Mouse (Mus musculus) CD4-positive, CD25-positive, alpha-beta regulatory T cell, adult 4 months (primary cell): ENCODE measurements around the gene Asna1. TPM values are rescaled to one million over a fixed set of nuclear protein-coding genes. Genes with fewer than 3 reads are reported as not detected.

ENCODE experiments used
- ATAC-seq: one replicate; pipeline ENCODE4 v1.8.0; 2017
- polyA plus RNA-seq, 2 experiments: library from polyadenylated mRNA; unstranded; fragments of 100-300 nt; shearing (Covaris generic); gene quantifications; one replicate each; pipeline ENCODE4 v1.2.1; 2017

Gene Asna1
- polyA plus RNA-seq, result 10 to 100 TPM; 53.8 to 73.8 TPM

- ATAC-seq, result peak; percentile 95
These were observed at the start of gene Asna1 for GRCm38 (mm10) chr8:85025098-85025932. Gene Asna1, minus strand, starts transcription at chr8:85025281.

- ATAC-seq, result no peak
These were observed 49.5 kb upstream of the Asna1 start for GRCm38 (mm10) chr8:85074617-85075016.

DNA sequence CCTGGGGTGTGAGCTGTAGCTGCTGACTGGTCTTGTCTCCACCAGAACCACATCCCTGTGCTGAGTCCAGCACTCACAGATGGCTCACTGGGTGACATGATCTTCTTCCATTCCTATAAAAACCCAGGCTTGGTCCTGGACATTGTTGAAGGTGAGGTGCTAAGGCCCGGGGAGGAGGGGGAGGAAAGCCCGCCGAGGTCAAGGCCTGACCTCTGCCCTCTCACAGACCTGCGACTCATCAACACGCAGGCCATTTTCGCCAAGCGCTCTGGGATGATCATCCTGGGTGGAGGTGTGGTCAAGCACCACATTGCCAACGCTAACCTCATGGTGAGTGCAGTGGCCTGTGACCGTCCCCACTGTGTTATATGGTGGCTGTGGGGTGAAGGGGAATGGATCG, 49.1 kb upstream of the Asna1 start:
- no peak for ATAC-seq

DNA sequence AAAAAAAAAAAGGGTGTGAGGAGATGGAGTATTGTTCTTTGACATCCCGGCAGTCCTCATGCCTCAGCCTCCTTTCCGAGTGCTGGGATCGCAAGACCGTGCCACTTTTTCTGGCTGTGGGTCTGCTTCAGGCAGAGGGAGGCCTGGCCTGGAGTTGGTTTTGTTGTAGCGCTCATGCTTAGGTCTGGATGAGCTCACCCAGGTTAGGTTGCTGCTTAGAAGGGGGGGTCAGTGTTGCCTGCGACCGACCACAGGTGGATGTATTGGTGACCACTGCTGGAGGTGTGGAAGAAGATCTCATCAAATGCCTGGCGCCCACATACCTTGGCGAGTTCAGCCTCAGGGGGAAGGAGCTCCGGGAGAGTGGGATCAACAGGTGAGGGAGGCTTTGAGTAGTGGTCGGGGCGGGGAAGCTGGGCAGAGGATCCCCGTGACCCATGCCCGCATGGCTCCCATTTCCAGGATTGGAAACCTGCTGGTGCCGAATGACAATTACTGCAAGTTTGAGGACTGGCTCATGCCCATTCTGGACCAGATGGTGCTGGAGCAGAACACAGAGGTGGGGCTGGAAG, 48.0 kb upstream of the Asna1 start:
- ATAC-seq, result no peak

- ATAC-seq, result no peak
These were observed 47.4 kb upstream of the Asna1 start for GRCm38 (mm10) chr8:85072364-85072929.

DNA sequence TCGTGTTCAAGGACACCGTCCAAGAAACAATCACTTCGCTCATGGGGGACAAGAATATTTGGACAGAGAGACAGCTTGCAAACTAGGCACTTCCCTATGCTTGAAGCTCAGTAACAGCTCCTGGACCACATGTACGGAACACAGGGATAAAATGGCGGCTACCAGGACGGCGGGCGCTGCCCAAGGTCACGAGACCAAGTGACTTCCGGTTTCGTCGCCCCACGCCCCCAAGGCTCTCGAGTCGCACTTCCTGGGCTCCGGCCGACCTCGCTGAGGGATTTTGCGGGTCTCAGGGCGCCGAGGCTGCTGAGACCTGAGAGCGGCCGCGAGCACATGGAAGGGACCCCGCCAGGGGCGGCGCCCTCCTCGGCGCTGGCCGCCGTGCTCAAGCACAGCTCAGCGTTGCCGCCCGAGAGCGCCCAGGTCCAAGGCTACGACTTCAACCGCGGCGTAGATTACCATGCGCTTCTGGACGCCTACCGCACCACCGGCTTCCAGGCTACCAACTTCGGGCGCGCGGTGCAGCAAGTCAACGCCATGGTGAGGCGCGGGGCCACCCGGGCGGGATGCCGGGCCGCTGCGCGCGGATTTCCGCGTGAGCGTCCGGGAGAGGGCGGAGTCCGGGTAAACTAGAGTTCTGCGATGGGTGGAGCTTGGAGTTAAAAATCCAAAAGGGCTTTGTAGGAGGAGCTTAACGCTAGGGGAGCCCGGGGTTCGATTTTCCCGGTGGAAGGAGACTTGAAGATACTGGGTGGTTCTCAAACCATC, 46.6 kb upstream of the Asna1 start, which contains the start of gene Dhps:
Dhps (plus strand) TSS at position 244 of the 768 bp plus-strand sequence.
- peak; percentile 91 for ATAC-seq

DNA sequence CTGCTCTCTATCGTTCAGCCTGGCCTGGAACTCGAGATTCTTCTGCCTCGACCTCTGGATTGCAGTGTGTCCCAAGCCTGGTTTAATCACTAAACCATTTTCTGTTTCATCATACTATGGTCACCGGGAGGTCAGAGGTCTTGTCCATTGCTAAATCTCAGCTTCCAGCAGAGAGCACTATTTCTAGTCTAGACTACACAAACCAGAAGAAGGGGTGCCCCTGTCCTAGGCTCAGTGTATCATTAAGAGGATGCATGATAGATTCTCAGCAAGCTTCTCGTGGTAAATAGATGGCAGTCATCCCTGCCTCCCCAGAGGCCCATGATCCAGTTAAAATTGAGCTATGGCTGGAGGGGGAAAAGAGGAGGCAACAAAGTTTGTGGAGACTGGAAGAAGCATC, 46.0 kb upstream of the Asna1 start:
- no peak for ATAC-seq

DNA sequence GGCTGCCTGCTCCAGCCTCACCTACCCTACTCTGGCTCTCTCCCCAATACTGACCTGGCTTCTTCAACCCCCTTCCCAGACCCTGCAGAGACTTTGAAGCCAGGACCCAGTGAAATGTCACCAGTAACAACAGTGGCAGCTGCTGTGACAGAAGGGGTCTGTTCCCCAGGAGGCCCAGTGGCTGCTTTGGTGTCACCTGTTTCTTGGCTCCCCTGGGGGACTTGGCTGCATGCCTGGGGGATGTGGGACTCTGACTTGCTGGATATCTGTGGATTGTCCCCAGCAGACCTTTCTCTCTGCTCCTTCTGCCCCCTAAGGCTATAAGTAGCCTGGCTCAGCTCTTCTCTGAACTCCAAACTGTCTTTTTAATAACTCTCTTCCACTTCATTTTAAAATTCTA, 42.9 kb upstream of the Asna1 start, which contains the start of gene Gm5741:
Gm5741 (minus strand) TSS at position 1 of the 400 bp plus-strand sequence.
- no peak for ATAC-seq

DNA sequence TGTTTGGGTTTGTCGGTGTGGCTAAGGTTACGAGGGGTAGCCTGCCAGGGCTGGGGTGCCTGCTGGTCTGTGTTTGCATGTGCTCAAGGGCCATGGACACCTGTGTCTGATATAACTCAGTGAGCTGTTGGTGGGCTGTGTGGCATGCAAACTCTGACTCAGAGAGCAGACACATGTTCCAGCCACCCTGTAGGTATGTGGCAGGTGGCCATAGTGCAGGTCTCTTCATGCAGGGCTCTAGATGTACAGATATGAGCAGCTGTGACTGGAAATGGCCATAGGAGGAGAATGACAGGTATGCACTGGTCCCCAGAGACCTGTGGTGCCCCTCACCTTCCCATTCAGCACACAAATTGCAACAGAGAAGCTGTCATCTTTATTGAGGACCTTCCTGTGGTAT, 42.1 kb upstream of the Asna1 start:
- ATAC-seq, result no peak

- no peak for ATAC-seq
These were observed 40.1 kb upstream of the Asna1 start for GRCm38 (mm10) chr8:85065213-85065612.

GRCm38 (mm10) chr8:85062603-85063002, 37.5 kb upstream of the Asna1 start:
- no peak for ATAC-seq

DNA sequence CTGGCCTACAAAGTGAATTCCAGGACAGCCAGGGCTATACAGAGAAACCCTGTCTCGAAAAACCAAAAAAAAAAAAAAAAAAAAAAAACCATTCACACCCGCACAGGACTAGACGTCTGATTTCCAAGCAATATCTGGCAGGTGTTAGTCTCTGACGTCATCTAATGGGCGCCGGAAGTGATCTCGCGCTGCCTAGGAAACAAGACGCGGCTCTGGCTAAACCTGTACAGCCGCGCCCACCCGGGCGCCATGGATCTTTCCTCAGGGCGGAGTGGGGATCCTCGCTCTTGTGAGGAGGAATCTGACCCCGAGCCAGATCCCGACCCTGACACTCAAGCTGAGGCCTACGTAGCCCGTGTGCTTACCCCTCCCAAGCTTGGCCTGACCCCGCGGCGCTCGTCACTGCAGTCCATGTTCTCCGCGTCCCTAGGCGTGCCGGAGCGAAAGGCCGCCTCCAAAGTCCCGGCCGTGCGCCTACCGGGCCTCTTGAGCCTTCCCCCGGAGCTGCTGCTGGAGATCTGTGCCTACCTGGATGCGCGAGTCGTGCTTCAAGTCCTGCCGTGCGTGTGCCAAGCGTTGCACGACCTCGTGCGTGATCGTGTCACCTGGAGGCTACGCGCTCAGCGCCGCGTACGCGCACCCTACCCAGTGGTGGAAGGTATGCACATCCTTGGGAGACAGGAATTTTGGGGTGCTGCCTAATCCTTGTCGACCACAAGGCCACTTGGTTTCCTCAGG, 35.0 kb upstream of the Asna1 start, which contains the start of gene Fbxw9:
Fbxw9 (plus strand) TSS at position 177 of the 738 bp plus-strand sequence.
- ATAC-seq, result peak; percentile 99

DNA sequence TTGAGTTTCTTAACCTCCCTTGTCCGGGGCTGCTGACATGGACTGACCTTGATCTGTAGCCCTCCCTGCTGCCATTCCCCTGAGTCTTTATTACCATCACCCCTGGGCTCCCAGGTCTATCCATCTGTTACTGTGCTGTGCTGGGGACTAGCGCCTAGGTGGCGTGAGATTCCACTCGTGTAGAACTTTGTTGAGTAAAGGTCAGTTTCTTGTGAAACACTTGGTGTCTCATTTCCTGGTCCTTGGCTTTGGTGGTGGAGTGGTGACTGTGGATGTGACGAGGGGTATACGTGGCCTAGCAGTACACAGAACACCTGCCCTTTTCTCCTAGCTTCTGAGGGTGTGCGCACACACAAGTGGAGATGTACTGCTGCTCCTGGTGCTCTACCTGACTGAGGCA, 32.3 kb upstream of the Asna1 start:
- no peak for ATAC-seq

DNA sequence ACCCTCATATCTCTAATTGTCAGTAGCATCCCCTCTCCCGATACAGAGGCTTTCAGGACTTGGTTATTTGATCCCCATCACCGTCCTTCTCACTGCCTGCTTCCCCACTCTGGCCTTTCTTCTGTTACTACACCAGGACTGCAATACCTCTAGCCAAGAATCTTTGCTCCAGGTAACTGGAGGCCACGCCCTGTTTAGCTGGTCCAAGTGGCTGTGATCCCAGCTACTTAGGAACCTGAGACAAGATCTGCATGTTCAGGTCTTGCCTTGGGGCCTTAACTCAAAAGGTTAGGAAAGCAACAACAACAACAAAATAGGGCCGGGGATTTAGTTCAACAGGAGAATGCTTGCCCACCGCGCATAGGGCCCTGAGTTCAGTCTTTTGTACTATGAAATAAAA, 18.5 kb upstream of the Asna1 start:
- ATAC-seq, result no peak

DNA sequence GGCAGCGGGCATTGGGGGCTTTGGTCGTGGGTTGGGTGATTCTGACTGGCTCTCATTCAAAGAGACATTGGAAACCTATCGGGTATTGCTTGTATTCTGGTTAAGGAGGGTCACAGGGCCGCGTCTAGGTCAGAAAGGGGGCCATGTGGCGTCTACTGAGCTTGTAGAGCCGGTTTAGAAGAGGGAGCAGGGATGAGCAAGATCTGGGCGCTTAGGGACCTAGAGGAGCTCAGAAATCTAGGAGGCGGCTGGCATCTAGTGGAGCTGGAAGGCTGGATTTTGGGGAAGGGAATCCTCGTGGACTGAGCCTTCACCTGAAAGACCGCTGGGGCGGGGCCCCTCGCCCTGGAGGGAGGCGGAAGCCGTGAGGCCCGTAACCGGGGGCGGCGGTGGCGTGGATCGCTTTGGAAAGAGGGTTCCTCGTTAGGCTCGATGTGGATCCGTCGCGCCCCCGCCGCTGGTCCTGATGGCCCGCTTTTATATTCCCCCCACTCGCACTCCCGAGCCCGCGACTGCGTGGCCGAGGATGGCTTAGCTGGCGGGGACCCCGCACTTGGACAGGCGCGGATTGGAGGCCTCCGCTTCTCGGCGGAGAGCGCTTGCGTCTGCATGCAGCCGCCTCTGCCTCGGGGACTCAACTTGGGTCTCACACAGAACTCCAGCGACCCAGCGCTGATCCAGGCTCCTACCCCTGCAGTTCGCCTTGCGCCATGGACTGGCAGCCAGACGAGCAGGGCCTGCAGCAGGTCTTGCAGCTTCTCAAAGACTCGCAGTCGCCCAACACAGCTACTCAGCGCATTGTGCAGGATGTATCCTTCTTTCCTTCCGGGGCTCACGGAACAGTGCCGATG, 12.8 kb upstream of the Asna1 start:
- peak; percentile 31 for ATAC-seq

DNA sequence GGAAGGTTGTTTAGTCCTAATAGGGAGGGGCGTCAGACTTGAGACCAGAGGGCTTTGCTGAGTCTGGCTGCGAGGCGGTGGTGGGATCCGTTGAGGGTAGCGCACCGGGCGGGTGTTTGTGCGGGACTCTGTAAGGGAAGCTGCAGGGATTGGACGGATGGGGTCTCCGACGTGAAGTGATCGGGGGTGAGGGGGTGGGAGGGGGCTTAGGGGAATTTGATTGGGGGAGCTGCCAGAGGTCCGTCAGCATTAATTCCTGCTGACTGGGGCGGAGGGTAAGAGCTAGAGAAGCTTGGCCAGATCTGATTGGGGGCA, 12.2 kb upstream of the Asna1 start:
- ATAC-seq, result no peak

DNA sequence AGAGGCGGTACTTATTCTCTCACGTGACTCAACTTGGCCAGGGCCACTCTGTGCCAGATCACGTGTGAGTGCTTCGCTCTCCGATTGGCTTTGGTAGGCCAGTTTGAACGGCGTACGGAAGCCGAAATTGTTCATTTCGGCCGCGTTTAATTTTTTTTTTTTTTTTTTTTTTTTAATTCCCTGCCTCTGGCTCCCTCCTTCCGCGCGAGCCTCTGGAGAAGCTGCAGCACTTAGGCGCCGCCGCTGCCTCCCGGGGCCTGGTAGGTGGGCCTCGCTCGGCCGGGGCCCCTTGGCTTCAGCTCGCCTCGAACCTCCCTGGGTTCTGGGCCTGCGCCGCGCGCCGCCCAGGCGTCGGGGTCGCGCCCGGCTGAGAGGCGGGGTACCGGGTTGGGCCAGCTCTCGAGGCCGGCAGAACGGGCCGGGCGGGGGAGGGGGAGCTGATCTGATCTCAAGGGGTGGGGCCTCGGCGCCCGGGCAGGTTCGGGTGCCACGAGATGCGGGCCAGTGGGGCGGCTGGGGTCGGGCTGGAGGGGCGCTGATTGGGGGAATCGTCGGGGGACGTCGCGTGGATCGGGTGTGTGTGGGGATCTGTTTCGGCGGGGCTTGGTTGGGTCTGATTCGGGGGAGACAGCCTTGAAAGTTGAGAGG, 11.8 kb upstream of the Asna1 start, which contains the start of gene Tnpo2:
Tnpo2 (plus strand) TSS at position 198 of the 648 bp plus-strand sequence.
- peak; percentile 91 for ATAC-seq

GRCm38 (mm10) chr8:85036381-85036717, 11.3 kb upstream of the Asna1 start:
- peak; percentile 20 for ATAC-seq

DNA sequence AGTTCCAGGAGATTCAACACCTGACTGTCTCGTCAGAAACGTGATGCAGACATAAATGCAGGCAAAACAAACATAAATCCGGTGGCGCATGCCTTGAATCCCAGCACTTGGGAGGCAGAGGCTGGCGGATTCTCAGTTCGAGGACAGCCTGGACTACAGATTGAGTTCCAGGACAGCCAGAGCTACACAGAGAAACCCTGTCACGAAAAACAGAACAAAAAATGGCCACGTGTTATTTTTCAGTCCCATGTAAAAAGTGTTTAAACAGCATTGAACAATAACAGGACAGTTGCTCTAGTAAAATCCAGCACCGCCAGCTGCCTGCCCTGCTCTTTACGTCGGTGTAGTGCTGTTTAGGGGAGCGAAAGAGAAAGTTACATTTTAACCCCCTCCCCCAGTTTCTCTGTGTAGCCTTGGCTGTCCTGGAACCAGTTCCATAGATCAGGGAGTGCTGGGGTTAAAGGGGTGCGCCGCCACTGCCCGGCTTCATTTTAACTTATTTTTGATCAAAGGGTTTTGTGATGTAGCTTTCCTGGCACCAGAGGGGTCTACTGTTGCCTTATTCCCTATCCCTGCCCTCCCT, 10.7 kb upstream of the Asna1 start:
- ATAC-seq, result no peak

DNA sequence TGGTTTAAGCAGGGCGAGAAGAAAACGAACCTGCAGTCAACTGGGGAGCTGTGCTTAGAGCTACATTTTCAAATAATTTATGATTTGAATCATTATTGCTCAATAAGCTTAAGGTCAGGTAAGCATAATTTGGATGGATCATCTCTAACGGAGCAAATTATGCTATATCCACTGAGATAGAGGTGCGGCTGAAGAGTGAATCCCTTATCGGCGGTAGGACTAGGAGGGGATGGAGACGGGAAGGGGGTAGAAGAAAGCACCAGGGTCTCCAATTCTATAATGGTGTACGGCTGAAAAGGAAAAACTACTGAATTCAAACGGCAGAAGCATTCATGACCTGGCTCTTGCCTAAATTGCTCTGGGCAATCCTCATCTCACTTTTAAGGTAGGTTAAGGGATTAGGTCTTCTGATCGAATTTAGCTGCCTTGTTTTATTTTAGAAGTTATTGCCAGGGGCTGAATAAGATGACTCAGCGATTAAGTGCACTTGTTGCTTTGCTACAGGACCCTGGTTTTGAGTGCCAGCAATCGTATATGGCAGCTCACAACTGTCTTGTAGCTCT, 10.2 kb upstream of the Asna1 start:
- no peak for ATAC-seq
